Mouse (Mus musculus) hindbrain, embryonic 16.5 days (tissue): ENCODE measurements at regions not wholly inside any gene's neighbourhood (a gene's known extent, or its start where the extent isn't known, plus 50 kb on each side); places are given as distances from the start of the nearest gene placed in this dataset.

Experiments
- ATAC-seq: fragments of 200-750 bp; cut with Nextera tagmentation; 2 replicates; pipeline ENCODE4 v1.8.0; 2017; ENCODE audit warnings: moderate TSS enrichment, moderate library complexity
- H3K27ac ChIP-seq: fragments of 300-500 bp; sonication (generic); 2 replicates; pipeline ENCODE4 v1.5.1; 2014; ENCODE audit warnings: low read depth, mild to moderate bottlenecking, control low read depth, low read length, moderate library complexity
- H3K27me3 ChIP-seq: fragments of 300-500 bp; sonication (generic); replicated peaks from 2 replicates; pipeline ENCODE4 v1.6.1; 2014; ENCODE audit warnings: low read length; ENCODE audit not compliant: control insufficient read depth, insufficient read depth
- H3K36me3 ChIP-seq: fragments of 300-500 bp; sonication (generic); 2 replicates; pipeline ENCODE4 v1.6.1; 2014; ENCODE audit warnings: mild to moderate bottlenecking, low read length, moderate library complexity, mixed read lengths; ENCODE audit not compliant: control insufficient read depth, insufficient read depth
- H3K4me1 ChIP-seq: fragments of 300-500 bp; sonication (generic); 2 replicates; pipeline ENCODE4 v1.6.1; 2014; ENCODE audit warnings: low read depth, low read length; ENCODE audit not compliant: control insufficient read depth, insufficient read depth
- H3K4me2 ChIP-seq: fragments of 300-500 bp; sonication (generic); 2 replicates; pipeline ENCODE4 v1.6.1; 2014; ENCODE audit warnings: mild to moderate bottlenecking, low read length, control low read depth, moderate library complexity
- H3K4me3 ChIP-seq: fragments of 300-500 bp; sonication (generic); 2 replicates; pipeline ENCODE4 v1.5.1; 2014; ENCODE audit warnings: mild to moderate bottlenecking, low read length, control low read depth, moderate library complexity
- H3K9ac ChIP-seq: fragments of 300-500 bp; sonication (generic); 2 replicates; pipeline ENCODE4 v1.6.1; 2014; ENCODE audit warnings: low read depth, mild to moderate bottlenecking, control low read depth, low read length, moderate library complexity
- H3K9me3 ChIP-seq: fragments of 300-500 bp; sonication (generic); 2 replicates; pipeline ENCODE4 v1.6.1; 2014; ENCODE audit warnings: mild to moderate bottlenecking, low read length, moderate library complexity; ENCODE audit not compliant: control insufficient read depth
- WGBS: fragments of 180-500 bp; shearing (Covaris S2); extraction: QIAGEN DNeasy Blood & Tissue Kit; methylation state at CpG from one replicate; pipeline ENCODE4 v1.1.7; 2014; 5-methylcytosine and 5-hydroxymethylcytosine counted together

GRCm38 (mm10) chr2:138792711-138793450 is 536.5 kb downstream of the Btbd3 start:
- Histone ChIP-seq H3K9me3 (no peaks in the 10 kb centered on the region), H3K4me1 (no peaks in the 10 kb centered on the region), H3K27ac (no peak overlapping the region), H3K27me3 (no peaks in the 10 kb centered on the region), H3K9ac (no peak overlapping the region), H3K4me2 (no peak overlapping the region), H3K4me3 (no peak overlapping the region), H3K36me3 (no peaks in the 10 kb centered on the region)
- 84% methylated on average over 6 of the region's 6 CpGs for WGBS
- ATAC-seq = no peak

GRCm38 (mm10) chr2:138806196-138806595 is 549.8 kb downstream of the Btbd3 start:
- no peak overlapping the region for H3K4me3 ChIP-seq
- no peak overlapping the region for H3K4me2 ChIP-seq
- H3K27me3 ChIP-seq = no peaks in the 10 kb centered on the region
- H3K4me1 ChIP-seq = no peaks in the 10 kb centered on the region
- ATAC-seq = no peak
- no peak overlapping the region for H3K9ac ChIP-seq
- WGBS = 74% methylated on average over 3 of the region's 3 CpGs
- H3K36me3 ChIP-seq = no peaks in the 10 kb centered on the region
- H3K27ac ChIP-seq = no peak overlapping the region
- H3K9me3 ChIP-seq = no peaks in the 10 kb centered on the region

GRCm38 (mm10) chr2:138809767-138810166 is 553.4 kb downstream of the Btbd3 start:
- 81% methylated on average over 2 of the region's 2 CpGs for WGBS
- Histone ChIP-seq H3K4me1 (no peaks in the 10 kb centered on the region), H3K36me3 (no peaks in the 10 kb centered on the region), H3K9me3 (no peaks in the 10 kb centered on the region), H3K4me3 (no peak overlapping the region), H3K4me2 (no peak overlapping the region), H3K9ac (no peak overlapping the region), H3K27me3 (no peaks in the 10 kb centered on the region), H3K27ac (no peak overlapping the region)
- ATAC-seq = no peak

- Histone ChIP-seq H3K27me3 (no peaks in the 10 kb centered on the region), H3K36me3 (no peaks in the 10 kb centered on the region), H3K9me3 (no peaks in the 10 kb centered on the region), H3K27ac (no peak overlapping the region), H3K9ac (no peak overlapping the region), H3K4me2 (no peak overlapping the region), H3K4me3 (no peak overlapping the region), H3K4me1 (no peaks in the 10 kb centered on the region)
- no peak for ATAC-seq
- WGBS = 89% methylated on average over 4 of the region's 4 CpGs
Measured at GRCm38 (mm10) chr2:138820489-138820888, 564.1 kb downstream of the Btbd3 start.

GRCm38 (mm10) chr2:138824873-138825272 is 568.5 kb downstream of the Btbd3 start:
- H3K9ac ChIP-seq = no peak overlapping the region
- H3K4me1 ChIP-seq = no peaks in the 10 kb centered on the region
- ATAC-seq = no peak
- 53% methylated on average over 4 of the region's 4 CpGs for WGBS
- no peaks in the 10 kb centered on the region for H3K36me3 ChIP-seq
- no peak overlapping the region for H3K4me2 ChIP-seq
- H3K27ac ChIP-seq = no peak overlapping the region
- no peaks in the 10 kb centered on the region for H3K27me3 ChIP-seq
- H3K9me3 ChIP-seq = no peaks in the 10 kb centered on the region
- H3K4me3 ChIP-seq = no peak overlapping the region

GRCm38 (mm10) chr2:138827813-138828570 is 571.6 kb downstream of the Btbd3 start:
- H3K36me3 ChIP-seq = no peaks in the 10 kb centered on the region
- WGBS = 54% methylated on average over 2 of the region's 2 CpGs
- no peak overlapping the region for H3K4me3 ChIP-seq

GRCm38 (mm10) chr2:138838846-138839245 is 582.5 kb downstream of the Btbd3 start:
- no peaks in the 10 kb centered on the region for H3K36me3 ChIP-seq
- no peak overlapping the region for H3K9ac ChIP-seq
- H3K9me3 ChIP-seq = no peaks in the 10 kb centered on the region
- no peaks in the 10 kb centered on the region for H3K4me1 ChIP-seq
- no peak overlapping the region for H3K27ac ChIP-seq
- no peak overlapping the region for H3K4me3 ChIP-seq
- no peak overlapping the region for H3K4me2 ChIP-seq
- no peaks in the 10 kb centered on the region for H3K27me3 ChIP-seq
- ATAC-seq = no peak
- 29% methylated on average over 3 of the region's 3 CpGs for WGBS

More at GRCm38 (mm10) chr2:138827813-138828570, 571.6 kb downstream of the Btbd3 start:
- no peaks in the 10 kb centered on the region for H3K27me3 ChIP-seq
- H3K9ac ChIP-seq = no peak overlapping the region
- ATAC-seq = no peak
- H3K9me3 ChIP-seq = no peaks in the 10 kb centered on the region
- H3K4me1 ChIP-seq = no peaks in the 10 kb centered on the region
- H3K27ac ChIP-seq = no peak overlapping the region
- H3K4me2 ChIP-seq = no peak overlapping the region

- no peak overlapping the region for H3K4me2 ChIP-seq
- H3K9ac ChIP-seq = no peak overlapping the region
- no peaks in the 10 kb centered on the region for H3K4me1 ChIP-seq
- ATAC-seq = no peak
- H3K36me3 ChIP-seq = no peaks in the 10 kb centered on the region
- H3K4me3 ChIP-seq = no peak overlapping the region
- H3K9me3 ChIP-seq = no peaks in the 10 kb centered on the region
- no peaks in the 10 kb centered on the region for H3K27me3 ChIP-seq
- no peak overlapping the region for H3K27ac ChIP-seq
Measured at GRCm38 (mm10) chr2:138859121-138859520, 602.8 kb downstream of the Btbd3 start.

- no peak overlapping the region for H3K4me3 ChIP-seq
- WGBS = 39% methylated on average over 3 of the region's 3 CpGs
- no peak overlapping the region for H3K27ac ChIP-seq
- H3K4me2 ChIP-seq = no peak overlapping the region
- no peaks in the 10 kb centered on the region for H3K4me1 ChIP-seq
- no peaks in the 10 kb centered on the region for H3K9me3 ChIP-seq
- H3K27me3 ChIP-seq = no peaks in the 10 kb centered on the region
- H3K9ac ChIP-seq = no peak overlapping the region
- ATAC-seq = no peak
- H3K36me3 ChIP-seq = no peaks in the 10 kb centered on the region
Measured at GRCm38 (mm10) chr2:138896563-138896962, 597.1 kb upstream of the Sptlc3 start.
